Mouse (Mus musculus): ENCODE results near the gene Gm10974. TPM values are rescaled to one million over a fixed set of nuclear protein-coding genes. Genes with fewer than 3 reads are reported as not detected.
A peak's percentile ranks its signal among the peaks of the same experiment; 100 is the strongest.

Gm10974 gene
- polyA plus RNA-seq, 1 experiment: not detected

DNA sequence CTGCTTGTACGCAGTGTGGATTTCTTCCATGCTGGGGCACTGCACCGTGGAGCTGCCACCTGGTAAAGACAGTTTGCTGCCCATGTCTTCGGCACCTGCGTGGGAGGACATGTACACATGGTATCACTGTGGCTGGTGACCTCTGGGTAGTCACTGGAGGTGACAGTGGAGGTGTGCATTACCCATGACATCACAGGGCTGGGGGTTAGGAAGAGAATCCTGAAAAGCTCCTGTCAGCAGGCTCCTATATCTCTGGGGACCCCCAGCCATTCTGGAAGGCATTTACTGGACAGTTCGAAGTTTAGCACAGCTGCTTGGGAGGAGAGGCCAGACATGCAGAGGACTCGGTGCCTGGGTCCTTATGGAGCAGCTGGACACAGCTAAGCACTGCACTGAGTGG is 22.9 kb upstream of the Gm10974 start:
- Histone ChIP-seq H3K4me1 (ENCODE audit: control insufficient read depth, insufficient read depth, insufficient read length) (no peaks in the 10 kb centered on the region), H3K4me3 (ENCODE audit: extremely low read depth, insufficient read depth, insufficient read length) (no peak overlapping the region), H3K27ac (ENCODE audit: insufficient read depth, low read length) (0 out of 2 replicates have a peak overlapping the region, but pooled peaks have one; percentile 33), H3K36me3 (ENCODE audit: control insufficient read depth, insufficient read depth, low read length) (peaks cover 3% of the 10 kb centered on the region), H3K27me3 (ENCODE audit: control insufficient read depth, insufficient read depth, low read length) (no peaks in the 10 kb centered on the region)
- DNase-seq (ENCODE audit: low read depth in 1 of 2, low spot score in 2 of 2): no peak
- 84% methylated on average over 6 of the region's 6 CpGs for WGBS
- TF ChIP-seq CTCF (IDR thresholded peaks at IDR 0.05; ENCODE audit: extremely low read depth, insufficient read depth, insufficient read length, insufficient replicate concordance): no peak
- TF ChIP-seq POLR2A (IDR thresholded peaks at IDR 0.05; ENCODE audit: low read depth, low read length): no peak

DNA sequence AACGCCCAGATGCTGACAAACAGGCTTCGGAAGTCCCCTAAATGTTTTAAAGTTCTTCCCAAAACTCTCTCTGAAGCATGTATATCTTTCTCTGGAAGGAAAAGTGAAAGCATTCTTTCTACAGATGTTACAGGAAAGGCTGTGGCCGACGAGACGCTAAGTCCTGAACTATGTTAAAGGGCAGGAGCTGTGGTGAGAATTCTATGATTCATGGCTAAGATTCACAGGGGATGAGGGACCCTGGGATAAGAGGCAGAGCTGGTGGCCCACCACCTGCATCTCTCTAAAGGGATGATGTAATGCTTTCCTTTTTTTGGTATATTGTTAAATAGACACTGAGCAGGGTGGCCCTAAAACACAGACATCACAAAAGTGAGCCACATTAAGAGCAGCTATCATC is 22.4 kb upstream of the Gm10974 start:
- Histone ChIP-seq H3K4me1 (ENCODE audit: control insufficient read depth, insufficient read depth, insufficient read length) (no peaks in the 10 kb centered on the region), H3K27ac (ENCODE audit: insufficient read depth, low read length) (peak overlapping the region; percentile 33; the same call in 1 of the 2 replicates), H3K27me3 (ENCODE audit: control insufficient read depth, insufficient read depth, low read length) (no peaks in the 10 kb centered on the region), H3K4me3 (ENCODE audit: extremely low read depth, insufficient read depth, insufficient read length) (no peak overlapping the region), H3K36me3 (ENCODE audit: control insufficient read depth, insufficient read depth, low read length) (peaks cover 3% of the 10 kb centered on the region)
- WGBS: 62% methylated on average over 5 of the region's 5 CpGs
- no peak for DNase-seq (ENCODE audit: low read depth in 1 of 2, low spot score in 2 of 2)
- no peak for TF ChIP-seq POLR2A (IDR thresholded peaks at IDR 0.05; ENCODE audit: low read depth, low read length)
- no peak for TF ChIP-seq CTCF (IDR thresholded peaks at IDR 0.05; ENCODE audit: extremely low read depth, insufficient read depth, insufficient read length, insufficient replicate concordance)

DNA sequence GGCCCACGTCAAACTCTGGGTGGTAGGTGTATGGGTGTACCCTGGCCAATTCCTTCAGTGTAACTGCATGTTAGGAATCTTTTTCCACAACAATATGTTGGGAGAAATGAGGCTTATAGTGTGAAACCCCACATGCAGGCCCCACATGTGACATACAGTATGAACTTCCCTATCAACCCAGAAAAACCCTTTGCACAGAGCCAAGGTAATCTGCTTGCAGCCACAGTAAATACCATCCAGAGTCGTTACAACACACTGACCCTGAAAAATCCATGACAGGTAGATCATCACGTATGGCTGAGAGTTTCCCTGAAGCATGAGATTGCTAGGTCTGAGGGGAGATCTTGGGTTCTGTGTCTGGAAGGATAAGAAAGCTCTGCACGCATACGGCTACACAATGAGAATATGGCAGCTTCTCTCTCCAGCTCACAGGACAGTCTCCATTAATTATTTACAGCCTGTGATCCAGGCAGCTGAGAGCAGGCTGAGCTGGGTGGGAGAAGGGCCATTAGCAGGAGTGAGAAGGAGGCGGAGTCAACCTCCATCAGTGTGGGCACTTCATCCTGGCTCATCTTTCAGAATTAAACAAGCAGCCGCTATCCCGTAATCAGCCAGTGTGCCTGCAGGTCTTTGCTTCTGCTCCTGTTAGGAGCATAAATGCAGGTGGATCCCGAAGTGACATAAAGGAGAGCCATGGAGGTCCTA is 18.6 kb upstream of the Gm10974 start:
- H3K36me3 ChIP-seq (ENCODE audit: control insufficient read depth, insufficient read depth, low read length): no peaks in the 10 kb centered on the region
- 93% methylated on average over 9 of the region's 9 CpGs for WGBS
- H3K4me1 ChIP-seq (ENCODE audit: control insufficient read depth, insufficient read depth, insufficient read length): no peaks in the 10 kb centered on the region
- H3K27ac ChIP-seq (ENCODE audit: insufficient read depth, low read length): no peak overlapping the region
- H3K4me3 ChIP-seq (ENCODE audit: extremely low read depth, insufficient read depth, insufficient read length): no peak overlapping the region
- TF ChIP-seq POLR2A (IDR thresholded peaks at IDR 0.05; ENCODE audit: low read depth, low read length) (no peak), CTCF (IDR thresholded peaks at IDR 0.05; ENCODE audit: extremely low read depth, insufficient read depth, insufficient read length, insufficient replicate concordance) (no peak)
- DNase-seq (ENCODE audit: low read depth in 1 of 2, low spot score in 2 of 2): no peak
- no peaks in the 10 kb centered on the region for H3K27me3 ChIP-seq (ENCODE audit: control insufficient read depth, insufficient read depth, low read length)

GRCm38 (mm10) chr7:66348588-66348987 is 17.1 kb upstream of the Gm10974 start:
- no peaks in the 10 kb centered on the region for H3K4me1 ChIP-seq (ENCODE audit: control insufficient read depth, insufficient read depth, insufficient read length)
- 86% methylated on average over 10 of the region's 10 CpGs for WGBS

GRCm38 (mm10) chr7:66349670-66350069 is 16.0 kb upstream of the Gm10974 start:
- Histone ChIP-seq H3K27me3 (ENCODE audit: control insufficient read depth, insufficient read depth, low read length) (no peaks in the 10 kb centered on the region), H3K4me1 (ENCODE audit: control insufficient read depth, insufficient read depth, insufficient read length) (no peaks in the 10 kb centered on the region), H3K36me3 (ENCODE audit: control insufficient read depth, insufficient read depth, low read length) (no peaks in the 10 kb centered on the region), H3K27ac (ENCODE audit: insufficient read depth, low read length) (no peak overlapping the region), H3K4me3 (ENCODE audit: extremely low read depth, insufficient read depth, insufficient read length) (no peak overlapping the region)
- DNase-seq (ENCODE audit: low read depth in 1 of 2, low spot score in 2 of 2): no peak
- no peak for TF ChIP-seq POLR2A (IDR thresholded peaks at IDR 0.05; ENCODE audit: low read depth, low read length)
- no peak for TF ChIP-seq CTCF (IDR thresholded peaks at IDR 0.05; ENCODE audit: extremely low read depth, insufficient read depth, insufficient read length, insufficient replicate concordance)
- WGBS: 94% methylated on average over 11 of the region's 11 CpGs

More at GRCm38 (mm10) chr7:66348588-66348987, 17.1 kb upstream of the Gm10974 start:
- DNase-seq (ENCODE audit: low read depth in 1 of 2, low spot score in 2 of 2): no peak
- no peak overlapping the region for H3K27ac ChIP-seq (ENCODE audit: insufficient read depth, low read length)
- TF ChIP-seq POLR2A (IDR thresholded peaks at IDR 0.05; ENCODE audit: low read depth, low read length): no peak
- TF ChIP-seq CTCF (IDR thresholded peaks at IDR 0.05; ENCODE audit: extremely low read depth, insufficient read depth, insufficient read length, insufficient replicate concordance): no peak
- no peaks in the 10 kb centered on the region for H3K36me3 ChIP-seq (ENCODE audit: control insufficient read depth, insufficient read depth, low read length)
- H3K4me3 ChIP-seq (ENCODE audit: extremely low read depth, insufficient read depth, insufficient read length): no peak overlapping the region
- H3K27me3 ChIP-seq (ENCODE audit: control insufficient read depth, insufficient read depth, low read length): no peaks in the 10 kb centered on the region

- WGBS: 58% methylated on average over 4 of the region's 4 CpGs
- DNase-seq (ENCODE audit: low read depth in 1 of 2, low spot score in 2 of 2): no peak
- no peak overlapping the region for H3K4me3 ChIP-seq (ENCODE audit: extremely low read depth, insufficient read depth, insufficient read length)
- H3K27me3 ChIP-seq (ENCODE audit: control insufficient read depth, insufficient read depth, low read length): no peaks in the 10 kb centered on the region
- H3K4me1 ChIP-seq (ENCODE audit: control insufficient read depth, insufficient read depth, insufficient read length): no peaks in the 10 kb centered on the region
- TF ChIP-seq CTCF (IDR thresholded peaks at IDR 0.05; ENCODE audit: extremely low read depth, insufficient read depth, insufficient read length, insufficient replicate concordance) (no peak), POLR2A (IDR thresholded peaks at IDR 0.05; ENCODE audit: low read depth, low read length) (no peak)
- no peak overlapping the region for H3K27ac ChIP-seq (ENCODE audit: insufficient read depth, low read length)
- no peaks in the 10 kb centered on the region for H3K36me3 ChIP-seq (ENCODE audit: control insufficient read depth, insufficient read depth, low read length)
Measured at GRCm38 (mm10) chr7:66351074-66351473, 14.6 kb upstream of the Gm10974 start.

DNA sequence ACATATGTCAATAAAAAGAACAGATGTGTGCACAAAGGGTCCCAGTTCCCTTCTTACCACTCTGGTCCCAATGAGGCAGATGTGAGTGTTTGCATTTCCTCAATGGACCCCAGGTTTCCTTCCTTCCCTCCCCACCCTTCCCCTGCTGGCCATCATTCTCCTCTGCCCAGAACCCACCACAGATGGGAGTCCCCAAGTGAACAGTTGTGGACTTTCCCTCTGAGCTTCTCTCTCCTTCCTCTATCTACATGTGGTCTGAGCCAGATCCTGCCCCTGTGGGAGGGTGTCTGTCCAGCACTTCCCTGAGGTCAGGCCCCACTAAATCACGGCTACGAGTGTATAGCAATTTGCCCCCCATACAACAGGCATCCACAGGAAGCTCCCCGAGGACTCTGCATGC is 10.8 kb upstream of the Gm10974 start:
- Histone ChIP-seq H3K4me3 (ENCODE audit: extremely low read depth, insufficient read depth, insufficient read length) (no peak overlapping the region), H3K27ac (ENCODE audit: insufficient read depth, low read length) (0 out of 2 replicates have a peak overlapping the region, but pooled peaks have one; percentile 5), H3K36me3 (ENCODE audit: control insufficient read depth, insufficient read depth, low read length) (peaks cover 2% of the 10 kb centered on the region; the same call in 1 of the 2 replicates), H3K4me1 (ENCODE audit: control insufficient read depth, insufficient read depth, insufficient read length) (0 out of 2 replicates have a peak, but pooled peaks cover 2% of the 10 kb centered on the region), H3K27me3 (ENCODE audit: control insufficient read depth, insufficient read depth, low read length) (no peaks in the 10 kb centered on the region)
- 71% methylated on average over 3 of the region's 3 CpGs for WGBS
- TF ChIP-seq CTCF (IDR thresholded peaks at IDR 0.05; ENCODE audit: extremely low read depth, insufficient read depth, insufficient read length, insufficient replicate concordance): no peak
- TF ChIP-seq POLR2A (IDR thresholded peaks at IDR 0.05; ENCODE audit: low read depth, low read length): no peak
- no peak for DNase-seq (ENCODE audit: low read depth in 1 of 2, low spot score in 2 of 2)

All from spleen, adult 2 months (tissue).